Mouse (Mus musculus): ENCODE results near the gene Palm2. TPM values are rescaled to one million over a fixed set of nuclear protein-coding genes. Genes with fewer than 3 reads are reported as not detected.

Gene Palm2
- polyA plus RNA-seq, 1 experiment, result not detected

DNA sequence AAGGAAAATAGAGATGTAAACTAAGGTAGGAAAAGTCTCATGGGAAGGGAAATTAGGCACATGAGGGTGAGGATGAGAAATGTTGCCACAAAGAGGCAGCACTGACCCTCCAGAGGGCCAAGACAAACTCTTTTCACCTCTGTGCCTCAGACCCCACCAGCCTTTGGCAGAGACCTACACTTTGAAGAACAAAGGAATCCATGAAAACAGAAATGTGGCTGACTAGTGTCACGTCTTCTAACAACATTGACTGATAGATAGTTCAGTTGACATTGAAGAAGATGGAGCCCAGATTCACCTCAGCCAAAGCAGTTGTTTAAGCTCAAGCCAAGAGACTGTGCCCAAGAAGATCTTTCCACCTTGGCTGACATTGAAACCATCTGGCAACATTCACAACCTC is 191.7 kb downstream of the Palm2 start:
- H3K4me3 ChIP-seq (replicated peaks), result no peak overlapping the region
- no peaks in the 10 kb centered on the region for H3K27me3 ChIP-seq (replicated peaks)
- H3K36me3 ChIP-seq (replicated peaks; ENCODE audit: low read length), result no peaks in the 10 kb centered on the region
- TF ChIP-seq FLI1 (IDR thresholded peaks at IDR 0.05; ENCODE audit: low read length), result no peak
- no peaks in the 10 kb centered on the region for H3K4me1 ChIP-seq
- no peaks in the 10 kb centered on the region for H3K9me3 ChIP-seq

DNA sequence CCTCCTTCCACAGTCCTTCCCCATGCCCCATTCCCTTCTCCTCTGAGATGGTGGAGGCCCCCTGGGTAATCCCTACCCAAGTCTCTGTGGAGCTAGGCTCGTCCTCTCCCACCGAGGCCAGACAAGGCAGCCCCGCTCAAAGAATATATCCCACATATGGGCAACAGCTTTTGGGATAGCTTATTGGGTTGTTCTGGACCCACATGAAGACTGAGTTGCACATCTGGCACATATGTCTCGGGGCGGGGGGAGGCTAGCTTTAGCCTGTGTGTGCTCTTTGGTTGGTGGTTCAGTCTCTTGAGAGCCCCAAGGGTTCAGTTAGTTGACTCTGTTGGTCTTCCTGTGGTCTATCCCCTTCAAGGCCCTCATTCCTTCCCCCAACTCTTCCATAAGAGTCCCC is 192.9 kb downstream of the Palm2 start:
- Histone ChIP-seq H3K4me3 (replicated peaks) (no peak overlapping the region), H3K36me3 (replicated peaks; ENCODE audit: low read length) (no peaks in the 10 kb centered on the region), H3K9me3 (no peaks in the 10 kb centered on the region), H3K27me3 (replicated peaks) (no peaks in the 10 kb centered on the region), H3K4me1 (no peaks in the 10 kb centered on the region)
- no peak for TF ChIP-seq GATA1 (IDR thresholded peaks at IDR 0.05; ENCODE audit: borderline replicate concordance, low read length)
- TF ChIP-seq FLI1 (IDR thresholded peaks at IDR 0.05; ENCODE audit: low read length), result no peak

DNA sequence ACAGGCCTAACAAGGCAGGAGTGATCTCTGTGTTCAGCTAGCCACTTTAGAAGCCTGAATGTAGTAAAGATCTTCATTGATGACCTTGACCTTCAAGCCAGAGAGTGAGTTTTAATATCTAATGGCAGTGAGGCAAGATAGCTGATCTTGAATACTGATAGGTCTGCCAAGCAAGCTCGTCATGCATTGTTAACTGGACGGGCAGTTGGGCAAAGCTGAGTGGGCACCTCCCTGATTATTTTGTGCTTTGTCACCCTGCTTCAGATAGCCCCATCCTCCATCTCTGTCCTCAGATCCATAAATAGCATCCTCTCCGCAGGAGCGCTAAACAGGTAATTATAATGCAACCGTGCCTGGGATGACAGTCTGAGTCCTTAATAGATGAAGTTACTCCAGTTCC is 198.3 kb downstream of the Palm2 start:
- TF ChIP-seq FLI1 (IDR thresholded peaks at IDR 0.05; ENCODE audit: low read length), result no peak
- Histone ChIP-seq H3K27me3 (replicated peaks) (peaks cover 5% of the 10 kb centered on the region), H3K4me3 (replicated peaks) (no peak overlapping the region), H3K4me1 (no peaks in the 10 kb centered on the region), H3K36me3 (replicated peaks; ENCODE audit: low read length) (no peaks in the 10 kb centered on the region), H3K9me3 (no peaks in the 10 kb centered on the region; the same call in 1 of the 2 replicates)

DNA sequence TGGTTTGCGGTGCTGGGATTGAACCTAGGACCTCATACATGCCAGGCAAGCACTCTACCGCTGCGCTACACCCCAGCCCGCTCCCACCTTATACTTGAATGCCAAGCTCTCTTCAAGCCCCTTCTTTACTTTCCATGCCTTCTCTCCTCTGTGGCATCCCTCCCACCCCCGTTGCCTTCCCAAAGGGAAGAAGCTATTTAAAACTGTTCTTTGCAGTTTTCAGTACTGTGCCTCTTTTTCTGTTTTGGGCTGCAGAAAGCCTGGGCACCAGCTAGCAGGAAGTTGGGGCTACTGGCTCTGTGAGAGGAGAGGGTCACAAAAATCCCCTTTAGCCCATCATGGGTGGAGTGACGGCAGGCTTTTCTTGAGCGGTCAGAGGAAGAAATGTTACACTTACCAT is 199.0 kb downstream of the Palm2 start:
- H3K27me3 ChIP-seq (replicated peaks), result peaks cover 8% of the 10 kb centered on the region
- H3K9me3 ChIP-seq, result no peaks in the 10 kb centered on the region; the same call in 1 of the 2 replicates
- no peaks in the 10 kb centered on the region for H3K36me3 ChIP-seq (replicated peaks; ENCODE audit: low read length)
- TF ChIP-seq FLI1 (IDR thresholded peaks at IDR 0.05; ENCODE audit: low read length) (no peak), GATA1 (IDR thresholded peaks at IDR 0.05; ENCODE audit: borderline replicate concordance, low read length) (no peak)
- no peak overlapping the region for H3K4me3 ChIP-seq (replicated peaks)
- peaks cover 5% of the 10 kb centered on the region for H3K4me1 ChIP-seq

DNA sequence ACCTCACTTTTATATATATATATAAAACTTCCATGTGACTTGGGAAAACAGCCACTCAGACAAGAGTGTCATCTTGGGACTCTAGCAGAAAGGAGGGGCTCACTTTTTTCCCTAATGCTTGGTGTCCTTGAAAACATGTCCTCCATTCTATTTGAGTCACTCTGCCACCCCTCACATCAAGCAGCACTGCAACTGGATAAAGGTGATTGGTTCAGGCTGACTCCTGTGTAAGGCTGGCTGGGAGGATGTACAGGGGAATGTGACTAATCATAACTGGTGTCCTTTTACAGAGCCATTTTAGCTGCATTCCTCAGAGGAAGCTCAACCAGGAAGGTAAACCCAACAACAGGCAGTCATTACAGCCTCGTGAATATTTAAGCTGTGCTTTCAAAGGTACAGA is 200.9 kb downstream of the Palm2 start:
- peaks cover 17% of the 10 kb centered on the region for H3K27me3 ChIP-seq (replicated peaks)
- H3K36me3 ChIP-seq (replicated peaks; ENCODE audit: low read length), result no peaks in the 10 kb centered on the region
- H3K4me1 ChIP-seq, result peaks cover 16% of the 10 kb centered on the region
- no peak for TF ChIP-seq FLI1 (IDR thresholded peaks at IDR 0.05; ENCODE audit: low read length)
- TF ChIP-seq GATA1 (IDR thresholded peaks at IDR 0.05; ENCODE audit: borderline replicate concordance, low read length), result no peak
- H3K9me3 ChIP-seq, result no peaks in the 10 kb centered on the region; the same call in 1 of the 2 replicates
- no peak overlapping the region for H3K4me3 ChIP-seq (replicated peaks)

DNA sequence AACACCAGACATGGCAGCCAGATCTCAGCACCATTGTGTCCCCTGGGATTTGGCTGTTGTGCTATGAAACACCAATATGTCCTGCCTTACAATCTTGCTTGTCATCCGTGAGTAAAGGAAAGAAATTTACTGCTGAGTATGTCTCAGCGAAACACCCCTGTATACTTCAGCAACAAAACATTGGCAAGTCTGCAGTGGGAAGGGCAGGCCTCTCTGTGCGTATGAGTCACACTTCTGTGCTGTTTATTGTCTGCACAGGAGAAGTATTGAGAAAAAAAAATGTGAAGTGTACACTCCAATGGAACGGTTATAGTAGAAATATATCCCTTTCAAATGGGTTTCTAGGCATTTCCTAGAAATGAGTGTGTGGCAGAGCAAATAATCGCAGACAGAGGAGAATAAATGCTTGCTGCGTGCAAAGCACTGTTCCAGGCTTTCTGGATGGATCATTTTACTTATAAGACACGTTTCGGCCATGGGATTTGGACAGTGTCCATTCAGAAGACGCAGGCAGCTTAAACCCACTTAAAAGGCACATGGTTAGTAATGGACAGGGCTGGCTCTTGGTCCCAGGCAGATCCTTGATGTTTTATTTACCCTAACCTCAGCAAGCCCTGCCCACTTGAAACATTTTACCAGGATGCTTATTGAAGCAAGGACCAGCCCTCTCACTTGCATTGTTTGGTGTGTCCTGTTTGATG is 202.9 kb downstream of the Palm2 start:
- no peak for TF ChIP-seq GATA1 (IDR thresholded peaks at IDR 0.05; ENCODE audit: borderline replicate concordance, low read length)
- no peak for TF ChIP-seq FLI1 (IDR thresholded peaks at IDR 0.05; ENCODE audit: low read length)
- Histone ChIP-seq H3K9me3 (no peaks in the 10 kb centered on the region; the same call in 1 of the 2 replicates), H3K27me3 (replicated peaks) (peaks cover 17% of the 10 kb centered on the region), H3K4me3 (replicated peaks) (no peak overlapping the region), H3K36me3 (replicated peaks; ENCODE audit: low read length) (no peaks in the 10 kb centered on the region), H3K4me1 (peaks cover 23% of the 10 kb centered on the region)

DNA sequence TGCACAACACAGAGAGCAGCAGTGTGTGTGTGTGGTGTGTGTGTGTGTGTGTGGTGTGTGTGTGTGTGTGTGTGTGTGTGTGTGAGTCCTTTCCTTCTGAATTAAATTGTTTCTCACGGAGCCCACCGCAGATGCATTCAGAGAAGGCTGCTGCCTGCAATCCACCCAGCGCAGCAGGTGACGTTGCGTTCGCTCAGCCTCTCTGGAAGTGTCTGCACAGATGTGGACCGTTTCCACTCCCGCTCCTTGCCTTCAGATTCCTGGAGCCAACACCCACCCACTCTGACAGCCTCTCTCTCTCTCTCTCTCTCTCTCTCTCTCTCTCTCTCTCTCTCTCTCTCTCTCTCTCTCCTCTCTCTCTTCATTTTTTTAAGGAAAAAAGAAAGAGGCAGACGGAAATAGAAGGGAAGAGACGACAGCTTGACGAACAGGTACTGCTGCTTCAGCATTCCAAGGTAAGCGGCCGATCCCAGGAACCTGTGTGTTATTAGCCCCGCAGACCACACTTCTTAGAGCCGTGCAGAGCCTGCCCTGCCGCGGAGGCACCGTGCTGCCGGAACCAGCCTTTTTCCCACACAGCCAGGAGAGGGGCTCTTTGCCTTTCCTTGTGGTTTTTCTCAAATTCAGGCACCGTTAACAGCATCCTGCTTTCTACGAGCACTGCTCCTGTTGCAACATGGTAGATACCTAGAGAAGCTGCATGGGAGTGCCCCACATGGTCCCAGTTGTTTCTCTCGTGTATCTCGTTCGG is 203.8 kb downstream of the Palm2 start:
- TF ChIP-seq GATA1 (IDR thresholded peaks at IDR 0.05; ENCODE audit: borderline replicate concordance, low read length), result no peak
- no peak for TF ChIP-seq FLI1 (IDR thresholded peaks at IDR 0.05; ENCODE audit: low read length)
- Histone ChIP-seq H3K9me3 (no peaks in the 10 kb centered on the region), H3K27me3 (replicated peaks) (peaks cover 17% of the 10 kb centered on the region), H3K36me3 (replicated peaks; ENCODE audit: low read length) (no peaks in the 10 kb centered on the region), H3K4me3 (replicated peaks) (peak overlapping the region; percentile 71), H3K4me1 (peaks cover 23% of the 10 kb centered on the region)

DNA sequence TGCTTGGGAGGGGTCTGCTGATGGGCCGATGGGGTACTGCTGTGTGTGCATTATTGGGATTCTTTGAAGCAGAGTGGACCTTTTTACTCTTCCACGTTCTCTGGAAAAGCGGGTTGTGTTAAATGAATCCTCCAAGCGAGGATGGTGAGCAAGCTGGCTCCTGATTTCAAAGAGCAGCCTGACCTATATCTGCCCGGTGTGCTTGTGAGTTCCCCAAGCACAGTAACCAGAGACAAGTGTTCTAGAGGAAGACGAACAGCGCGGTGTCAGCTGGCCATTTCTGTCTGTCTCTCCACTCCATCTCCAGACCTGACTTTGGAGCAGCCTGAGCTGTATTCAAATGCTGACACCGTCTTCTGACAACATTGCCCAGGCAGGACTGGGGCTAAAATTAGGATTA is 204.9 kb downstream of the Palm2 start:
- no peaks in the 10 kb centered on the region for H3K36me3 ChIP-seq (replicated peaks; ENCODE audit: low read length)
- no peak for TF ChIP-seq GATA1 (IDR thresholded peaks at IDR 0.05; ENCODE audit: borderline replicate concordance, low read length)
- TF ChIP-seq FLI1 (IDR thresholded peaks at IDR 0.05; ENCODE audit: low read length), result no peak
- peaks cover 23% of the 10 kb centered on the region for H3K4me1 ChIP-seq
- H3K9me3 ChIP-seq, result no peaks in the 10 kb centered on the region
- H3K27me3 ChIP-seq (replicated peaks), result peaks cover 17% of the 10 kb centered on the region
- no peak overlapping the region for H3K4me3 ChIP-seq (replicated peaks)

DNA sequence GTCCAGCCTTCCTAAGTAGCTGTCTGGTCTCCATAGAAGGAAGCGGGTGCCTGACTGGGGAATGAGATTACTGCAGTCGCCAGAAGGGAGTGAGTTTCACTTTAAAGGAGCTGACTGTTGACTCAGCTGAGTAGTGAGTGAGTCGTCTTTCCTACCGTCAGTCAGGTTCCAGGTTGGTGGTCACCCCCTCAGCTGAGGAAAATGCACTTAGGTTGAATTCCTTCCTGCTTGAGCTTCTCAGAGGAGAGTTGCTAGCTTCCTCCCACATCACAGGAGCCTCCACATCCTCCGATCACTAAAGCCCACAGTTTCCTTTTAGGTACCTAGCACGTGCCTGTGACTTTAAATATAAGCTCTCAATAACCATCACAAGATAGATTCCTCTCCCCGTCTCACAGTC is 206.2 kb downstream of the Palm2 start:
- Histone ChIP-seq H3K27me3 (replicated peaks) (peaks cover 17% of the 10 kb centered on the region), H3K36me3 (replicated peaks; ENCODE audit: low read length) (no peaks in the 10 kb centered on the region), H3K9me3 (no peaks in the 10 kb centered on the region), H3K4me3 (replicated peaks) (peak overlapping the region; percentile 89), H3K4me1 (peaks cover 23% of the 10 kb centered on the region)
- TF ChIP-seq GATA1 (IDR thresholded peaks at IDR 0.05; ENCODE audit: borderline replicate concordance, low read length) (no peak), FLI1 (IDR thresholded peaks at IDR 0.05; ENCODE audit: low read length) (no peak)

DNA sequence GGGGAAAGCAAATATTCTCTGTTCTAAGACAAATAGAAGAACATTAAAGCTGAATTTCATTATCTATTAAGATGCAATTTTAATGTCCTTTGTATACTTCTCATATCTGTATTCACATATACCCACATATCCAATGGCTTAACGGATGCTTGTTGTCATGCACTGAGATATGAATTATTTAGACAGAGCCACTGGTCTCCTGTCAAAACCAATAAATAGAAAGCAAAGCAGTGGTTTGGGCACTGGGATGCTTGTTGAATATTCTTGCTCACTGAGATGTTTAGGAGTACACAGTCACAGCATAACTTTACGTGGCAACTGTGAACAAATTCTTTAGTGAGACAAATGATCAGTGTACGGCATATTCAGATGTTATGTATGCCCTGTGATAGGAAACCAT is 206.9 kb downstream of the Palm2 start:
- TF ChIP-seq GATA1 (IDR thresholded peaks at IDR 0.05; ENCODE audit: borderline replicate concordance, low read length), result no peak
- TF ChIP-seq FLI1 (IDR thresholded peaks at IDR 0.05; ENCODE audit: low read length), result no peak
- no peaks in the 10 kb centered on the region for H3K9me3 ChIP-seq
- H3K4me3 ChIP-seq (replicated peaks), result no peak overlapping the region
- peaks cover 15% of the 10 kb centered on the region for H3K27me3 ChIP-seq (replicated peaks)
- peaks cover 23% of the 10 kb centered on the region for H3K4me1 ChIP-seq
- H3K36me3 ChIP-seq (replicated peaks; ENCODE audit: low read length), result no peaks in the 10 kb centered on the region
